Mouse (Mus musculus) spleen, adult 2 months (tissue): Measurements from ENCODE around the gene Mfge8. TPM values are rescaled to one million over a fixed set of nuclear protein-coding genes. Genes with fewer than 3 reads are reported as not detected.
A peak's percentile ranks its signal among the peaks of the same experiment; 100 is the strongest.

Source experiments
- DNase-seq, 2 experiments: peaks; one replicate each; pipeline versions ENCODE4 v3.0.0 to v3.0.0-alpha.2; 2012 to 2021; ENCODE audit warnings: low spot score in 2 of 2, low read depth in 1 of 2
- H3K27ac ChIP-seq: fragments of 200-500 bp; 2 replicates; pipeline ENCODE4 v1.5.1; 2012; ENCODE audit warnings: low read length, inconsistent platforms; ENCODE audit not compliant: insufficient read depth
- H3K27me3 ChIP-seq: fragments of 200-500 bp; 2 replicates; pipeline ENCODE4 v1.6.1; 2012; ENCODE audit warnings: mild to moderate bottlenecking, moderate library complexity, low read length, inconsistent platforms; ENCODE audit not compliant: control insufficient read depth, insufficient read depth
- H3K36me3 ChIP-seq: fragments of 200-500 bp; 2 replicates; pipeline ENCODE4 v1.6.1; 2012; ENCODE audit warnings: mild to moderate bottlenecking, low read length, inconsistent platforms; ENCODE audit not compliant: control insufficient read depth, insufficient read depth
- H3K4me1 ChIP-seq: fragments of 200-500 bp; 2 replicates; pipeline ENCODE4 v1.6.1; 2011; ENCODE audit warnings: inconsistent platforms; ENCODE audit not compliant: control insufficient read depth, insufficient read depth, insufficient read length
- H3K4me3 ChIP-seq: fragments of 200-500 bp; 2 replicates; pipeline ENCODE4 v1.5.1; 2011; ENCODE audit warnings: mild to moderate bottlenecking, inconsistent platforms; ENCODE audit not compliant: insufficient read depth, insufficient read length; ENCODE audit errors: extremely low read depth
- CTCF ChIP-seq: fragments of 200-500 bp; IDR thresholded peaks from 2 replicates; pipeline ENCODE4 v1.5.1; 2011; ENCODE audit warnings: mild to moderate bottlenecking, inconsistent platforms; ENCODE audit not compliant: insufficient read depth, insufficient read length, insufficient replicate concordance; ENCODE audit errors: extremely low read depth
- POLR2A ChIP-seq: fragments of 200-500 bp; IDR thresholded peaks from 2 replicates; pipeline ENCODE4 v1.6.1; 2011; ENCODE audit warnings: low read depth, low read length, inconsistent platforms
- WGBS: fragments of 180-500 bp; shearing (Covaris S2); methylation state at CpG from one replicate; pipeline ENCODE4 v1.1.7; 2018; 5-methylcytosine and 5-hydroxymethylcytosine counted together
- polyA plus RNA-seq: library from polyadenylated mRNA; depleted of rRNA; stranded (reverse); fragments of >200 nt; gene quantifications from 2 replicates; pipeline ENCODE4 v1.2.3, GENCODE M21; 2012

Gene Mfge8
- polyA plus RNA-seq, 1 experiment: 799 TPM

DNA sequence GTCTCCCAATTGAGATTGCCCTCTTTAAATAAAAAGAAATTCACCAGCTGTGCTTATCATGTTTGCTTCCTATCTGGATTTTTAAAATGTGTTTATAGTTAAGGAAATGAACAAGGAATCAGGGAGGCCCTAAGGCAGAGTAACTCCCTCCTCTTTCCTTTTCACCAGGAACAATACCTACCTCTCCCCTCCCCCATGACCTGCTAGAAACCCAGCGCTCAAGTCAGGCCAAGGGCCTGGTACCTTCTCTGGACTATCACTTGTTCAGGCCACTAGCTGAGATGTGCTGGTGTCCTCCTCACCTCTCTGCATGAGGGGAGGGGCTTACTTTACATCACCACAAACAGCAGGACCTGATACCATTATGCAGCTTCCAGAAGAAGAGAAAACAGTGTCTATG is 34.6 kb upstream of the Mfge8 start:
- H3K4me1 ChIP-seq: no peaks in the 10 kb centered on the region
- 79% methylated on average over 1 of the region's 1 CpGs for WGBS

DNA sequence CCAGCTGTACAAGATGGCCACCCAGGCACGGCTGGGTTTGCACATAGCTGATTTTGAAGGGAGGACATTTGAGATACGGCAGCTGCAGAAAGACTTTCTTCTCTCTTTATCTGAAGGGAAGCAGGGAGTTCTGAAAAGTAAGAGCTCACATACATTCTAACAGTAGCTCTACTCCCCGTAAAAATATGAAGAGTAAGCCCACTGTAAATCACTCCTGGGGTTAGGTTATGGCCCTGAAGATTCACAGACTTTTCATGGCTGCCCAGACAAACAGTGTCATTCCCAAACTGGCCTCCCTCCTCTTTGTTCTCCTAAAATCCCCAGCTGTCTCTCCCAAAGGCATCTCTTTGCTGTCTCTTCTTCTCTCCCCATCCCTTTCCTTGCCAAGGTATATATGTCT is 24.9 kb upstream of the Mfge8 start:
- Histone ChIP-seq H3K36me3 (no peaks in the 10 kb centered on the region), H3K4me3 (no peak overlapping the region), H3K27ac (no peak overlapping the region), H3K27me3 (no peaks in the 10 kb centered on the region), H3K4me1 (no peaks in the 10 kb centered on the region)
- DNase-seq: no peak
- no peak for TF ChIP-seq POLR2A
- no peak for TF ChIP-seq CTCF
- WGBS: 73% methylated on average over 3 of the region's 3 CpGs

More for the DNA sequence above, 34.6 kb upstream of the Mfge8 start:
- no peaks in the 10 kb centered on the region for H3K27me3 ChIP-seq
- DNase-seq: no peak
- no peaks in the 10 kb centered on the region for H3K36me3 ChIP-seq
- TF ChIP-seq CTCF (no peak), POLR2A (no peak)
- H3K4me3 ChIP-seq: no peak overlapping the region
- H3K27ac ChIP-seq: no peak overlapping the region

DNA sequence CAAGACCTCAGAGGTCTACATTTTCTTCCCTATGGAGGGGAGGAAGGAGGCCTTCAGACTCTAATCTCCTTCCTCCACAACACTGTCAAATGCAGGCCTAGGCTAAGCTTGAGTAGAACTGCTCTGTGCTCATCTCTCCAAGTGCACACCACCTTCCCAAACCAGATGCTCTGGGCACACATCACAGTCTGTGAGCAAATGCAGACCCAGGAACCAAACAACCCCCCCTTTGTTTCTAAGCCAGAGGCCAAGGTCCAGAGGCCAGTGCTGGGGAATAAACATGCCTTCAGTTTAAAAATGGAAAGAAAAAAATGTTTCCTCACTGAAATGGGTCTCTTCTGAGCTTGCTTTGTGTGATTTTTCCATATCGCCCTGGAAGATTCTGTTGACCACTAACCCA is 22.9 kb upstream of the Mfge8 start:
- Histone ChIP-seq H3K27me3 (no peaks in the 10 kb centered on the region), H3K4me1 (no peaks in the 10 kb centered on the region), H3K4me3 (no peak overlapping the region), H3K27ac (no peak overlapping the region), H3K36me3 (no peaks in the 10 kb centered on the region)
- 84% methylated on average over 1 of the region's 1 CpGs for WGBS
- TF ChIP-seq POLR2A: no peak
- no peak for TF ChIP-seq CTCF
- no peak for DNase-seq

DNA sequence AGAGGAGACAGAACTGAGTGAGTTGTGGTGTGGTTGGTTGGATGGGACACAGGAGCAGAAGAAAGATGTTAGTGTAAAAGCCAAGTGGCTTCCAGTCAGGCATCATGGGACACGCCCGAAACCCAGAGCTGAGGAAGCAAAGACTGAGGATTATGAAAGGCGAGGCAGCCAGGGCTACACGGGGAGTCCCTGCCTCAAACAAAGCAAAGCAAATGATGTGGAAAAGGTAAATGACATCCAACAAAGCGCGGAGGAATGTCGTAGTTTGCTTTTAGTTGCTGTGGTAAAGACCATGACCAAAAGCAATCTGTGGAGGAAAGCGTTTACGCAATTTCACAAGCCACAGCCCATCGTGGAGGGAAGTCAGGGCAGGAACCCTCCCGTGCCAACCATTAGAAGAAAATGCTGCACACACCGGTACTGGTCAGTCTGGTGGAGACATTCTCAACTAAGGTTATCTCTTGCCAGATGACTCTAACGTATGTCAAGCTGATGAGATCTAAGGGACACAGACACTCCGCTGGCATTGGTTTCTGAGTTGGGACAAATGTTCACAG is 18.2 kb upstream of the Mfge8 start:
- no peaks in the 10 kb centered on the region for H3K4me1 ChIP-seq
- 72% methylated on average over 14 of the region's 14 CpGs for WGBS
- no peak overlapping the region for H3K27ac ChIP-seq
- no peak overlapping the region for H3K4me3 ChIP-seq
- no peaks in the 10 kb centered on the region for H3K27me3 ChIP-seq
- no peak for DNase-seq
- TF ChIP-seq POLR2A (no peak), CTCF (no peak)
- H3K36me3 ChIP-seq: no peaks in the 10 kb centered on the region

DNA sequence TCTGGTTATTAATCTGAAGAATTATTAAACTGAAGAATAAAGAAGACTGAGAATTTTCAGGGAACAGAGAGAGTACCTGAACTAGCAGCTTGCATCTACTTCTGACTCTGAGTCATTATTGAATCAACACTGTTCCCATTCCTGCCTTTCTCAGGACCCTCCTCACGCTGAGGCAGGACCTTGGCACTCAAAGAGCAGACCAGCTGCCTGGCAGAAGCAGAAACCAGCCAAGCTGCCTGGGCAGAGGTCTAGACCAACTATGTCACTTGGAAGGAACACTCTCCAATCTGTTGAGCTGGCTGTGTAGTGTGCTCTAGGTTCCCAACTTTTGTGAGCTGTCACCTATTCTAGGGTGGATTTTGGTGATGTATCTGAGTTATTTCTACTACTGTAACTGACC is 10.5 kb upstream of the Mfge8 start:
- 68% methylated on average over 1 of the region's 1 CpGs for WGBS

DNA sequence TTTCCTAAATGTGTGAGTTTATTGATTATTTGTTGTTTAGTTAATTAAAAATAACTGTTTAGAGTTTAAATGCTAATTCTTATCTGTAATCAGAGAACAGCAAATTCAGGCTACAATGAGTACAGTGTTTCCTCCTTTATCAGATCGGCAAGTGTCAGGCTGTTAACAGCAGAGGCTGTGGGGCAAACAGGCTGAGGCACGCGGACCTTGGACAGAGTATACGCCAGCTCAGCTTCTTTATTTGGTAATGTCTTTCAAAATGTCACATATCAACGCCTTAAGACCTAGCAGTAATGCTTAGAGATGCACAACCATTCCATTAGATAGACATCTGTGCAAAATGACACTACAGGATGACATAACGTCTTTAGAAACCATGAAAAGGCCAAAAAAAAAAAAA is 662 bp upstream of the Mfge8 start:
- Histone ChIP-seq H3K36me3 (peaks cover 3% of the 10 kb centered on the region), H3K4me1 (peaks cover 6% of the 10 kb centered on the region; the same call in 1 of the 2 replicates), H3K27ac (no peak overlapping the region), H3K27me3 (no peaks in the 10 kb centered on the region), H3K4me3 (no peak overlapping the region)
- DNase-seq: no peak
- TF ChIP-seq POLR2A (no peak), CTCF (no peak)
- WGBS: 58% methylated on average over 6 of the region's 6 CpGs

More for the DNA sequence above, 10.5 kb upstream of the Mfge8 start:
- Histone ChIP-seq H3K4me1 (no peaks in the 10 kb centered on the region), H3K27ac (no peak overlapping the region), H3K36me3 (no peaks in the 10 kb centered on the region), H3K27me3 (no peaks in the 10 kb centered on the region), H3K4me3 (no peak overlapping the region)
- TF ChIP-seq CTCF (no peak), POLR2A (no peak)
- DNase-seq: no peak

DNA sequence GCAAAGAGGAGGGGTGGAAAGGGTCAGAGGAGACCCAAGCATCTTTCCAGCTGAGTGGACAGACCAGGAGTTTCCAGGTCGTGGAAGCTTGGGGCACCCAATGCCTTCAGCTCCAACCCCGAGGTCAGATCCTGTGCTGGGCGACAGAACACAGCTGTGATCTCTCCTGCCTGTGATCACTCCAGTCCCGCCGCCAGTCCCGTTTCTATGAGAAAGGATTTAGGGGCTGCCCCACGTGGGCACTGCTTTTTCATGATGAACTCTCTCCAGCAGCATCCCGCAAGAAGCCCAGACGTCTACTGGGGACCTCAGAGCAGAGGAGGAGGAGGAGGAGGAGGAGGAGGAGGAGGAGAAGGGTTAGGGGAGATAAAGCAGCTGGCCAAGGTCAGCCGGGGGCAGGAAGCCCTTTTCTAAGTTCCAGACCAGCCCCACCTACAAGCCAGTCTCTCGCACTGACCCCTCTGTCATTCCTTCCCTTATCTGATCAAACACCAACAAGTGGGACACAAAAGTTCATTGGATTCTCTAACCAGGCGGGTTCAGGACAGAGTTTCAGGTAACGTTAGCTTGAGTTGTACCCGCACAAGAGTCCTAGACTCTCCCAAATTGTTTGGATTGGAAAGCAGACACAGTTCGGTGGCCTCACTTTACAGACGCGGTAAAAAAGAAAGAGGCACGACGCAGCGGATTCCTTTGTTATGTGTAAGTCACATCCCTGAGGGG is 768 bp downstream of the Mfge8 start:
- TF ChIP-seq CTCF (no peak), POLR2A (no peak)
- WGBS: 5% methylated on average over 20 of the region's 20 CpGs
- H3K4me3 ChIP-seq: peak overlapping the region; percentile 85
- H3K27me3 ChIP-seq: no peaks in the 10 kb centered on the region
- DNase-seq: no peak
- 0 out of 2 replicates have a peak overlapping the region, but pooled peaks have one; percentile 37 for H3K27ac ChIP-seq
- H3K4me1 ChIP-seq: peaks cover 6% of the 10 kb centered on the region; the same call in 1 of the 2 replicates
- H3K36me3 ChIP-seq: peaks cover 3% of the 10 kb centered on the region
